Mouse (Mus musculus): ENCODE results near the gene Esrrb.

Esrrb gene

DNA sequence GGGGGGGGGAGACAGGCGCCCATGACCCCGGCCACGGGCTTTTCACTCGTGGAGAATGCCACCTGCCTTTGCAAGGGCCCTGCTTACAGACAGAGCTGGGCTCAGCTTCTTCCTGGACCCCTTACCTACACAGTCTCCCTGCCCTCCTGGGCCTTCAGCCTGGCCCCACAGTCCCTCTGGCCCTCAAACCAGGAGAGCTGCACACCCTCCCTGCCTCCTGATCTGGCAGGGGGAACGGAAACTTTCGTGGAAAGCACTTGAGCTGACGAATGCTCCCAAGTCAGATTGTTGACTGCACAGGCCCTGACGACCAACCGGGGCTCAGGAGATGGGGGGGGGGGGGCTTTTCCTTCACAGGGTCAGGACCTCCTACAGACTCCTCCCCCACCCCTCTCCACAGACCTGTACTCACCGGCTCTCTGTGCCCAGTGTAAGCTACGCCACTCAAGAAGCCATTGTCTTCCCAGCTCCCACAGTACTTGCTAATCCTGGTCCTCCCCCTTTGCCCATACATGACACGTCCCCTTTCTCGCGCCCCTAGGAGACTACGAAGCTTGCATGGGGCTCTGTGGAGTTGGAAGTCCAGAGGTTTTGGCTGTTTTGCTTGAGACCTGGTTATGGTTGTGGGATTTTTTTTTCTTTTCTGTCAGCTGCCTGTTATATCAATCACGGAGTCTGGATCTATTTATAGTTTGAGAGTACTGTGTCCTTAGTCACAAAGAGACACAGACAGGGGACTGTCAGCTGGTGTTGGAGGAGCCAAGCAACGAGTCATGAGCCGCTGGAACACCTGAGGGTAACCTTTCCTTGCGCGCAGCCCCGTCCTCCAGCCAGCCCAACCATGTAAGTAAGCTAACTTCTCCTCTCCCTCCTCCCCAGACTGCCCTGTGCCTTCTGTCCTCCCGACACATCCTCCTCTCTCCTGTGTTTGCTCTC lies at the start of gene Esrrb:
TSS of gene Esrrb (plus strand) at position 422 of the 936 bp plus-strand sequence.
- no peak for DNase-seq (ENCODE audit: low read depth, low spot score)

DNA sequence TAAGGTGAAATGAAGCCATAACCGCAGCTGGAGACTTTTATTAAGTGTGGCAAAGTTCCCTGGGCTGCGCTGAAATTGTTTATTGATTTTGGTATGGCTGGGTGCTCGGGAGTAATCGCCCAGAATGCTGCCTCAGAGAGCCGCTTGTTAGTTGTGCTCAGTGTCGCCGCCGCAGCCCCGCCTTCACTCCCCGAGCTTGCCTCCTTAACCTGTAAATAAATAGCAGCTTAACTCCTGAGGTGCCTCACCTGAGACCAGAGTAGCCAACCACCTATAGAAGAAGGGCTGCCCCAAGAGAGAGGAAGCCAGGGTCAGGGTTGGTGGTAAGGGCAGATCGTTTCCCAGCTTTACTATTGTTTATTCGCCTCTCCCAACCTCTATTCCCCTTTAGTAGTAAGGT lies 40.3 kb upstream of the Esrrb start:
- DNase-seq (ENCODE audit: low read depth, low spot score): no peak

DNA sequence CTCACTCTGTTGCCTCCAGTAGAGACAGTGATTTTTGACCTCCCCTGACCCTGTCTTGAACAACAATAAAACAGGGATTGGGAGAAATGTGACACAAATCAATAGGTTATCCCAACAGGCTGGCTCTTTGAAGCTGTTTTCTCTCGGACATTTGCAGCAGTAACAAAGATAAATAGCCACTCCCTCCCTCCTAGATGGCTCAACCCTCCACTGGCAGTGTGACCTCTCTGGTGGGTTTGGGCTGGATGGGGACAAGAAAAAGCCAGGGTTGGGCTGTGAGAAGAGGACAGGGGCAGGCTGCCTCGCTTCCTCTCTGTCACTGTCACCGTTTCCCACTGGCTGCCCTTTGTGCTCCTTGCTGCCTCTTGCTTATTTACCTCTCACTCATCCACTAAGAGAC lies 36.6 kb upstream of the Esrrb start:
- no peak for DNase-seq (ENCODE audit: low read depth, low spot score)

DNA sequence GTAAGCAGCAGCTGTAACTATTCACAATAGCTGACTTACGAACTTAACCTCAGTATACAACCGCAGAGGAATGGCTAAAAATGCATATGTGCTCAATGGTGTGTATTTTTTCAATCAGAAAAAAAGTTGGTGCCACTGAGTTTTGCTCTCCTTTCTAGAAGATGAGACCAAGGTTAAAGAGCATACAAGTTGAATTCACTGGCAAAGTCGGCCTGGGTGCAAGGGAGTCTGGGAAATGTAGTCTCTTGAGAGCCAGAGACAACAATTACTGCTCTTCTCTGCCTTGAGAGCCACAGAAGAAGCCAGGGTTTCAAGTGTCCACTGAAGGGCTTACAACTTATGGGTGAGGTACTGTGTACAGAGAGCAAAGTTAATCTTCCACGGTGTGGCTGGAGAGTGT lies 31.1 kb upstream of the Esrrb start:
- no peak for DNase-seq (ENCODE audit: low read depth, low spot score)

DNA sequence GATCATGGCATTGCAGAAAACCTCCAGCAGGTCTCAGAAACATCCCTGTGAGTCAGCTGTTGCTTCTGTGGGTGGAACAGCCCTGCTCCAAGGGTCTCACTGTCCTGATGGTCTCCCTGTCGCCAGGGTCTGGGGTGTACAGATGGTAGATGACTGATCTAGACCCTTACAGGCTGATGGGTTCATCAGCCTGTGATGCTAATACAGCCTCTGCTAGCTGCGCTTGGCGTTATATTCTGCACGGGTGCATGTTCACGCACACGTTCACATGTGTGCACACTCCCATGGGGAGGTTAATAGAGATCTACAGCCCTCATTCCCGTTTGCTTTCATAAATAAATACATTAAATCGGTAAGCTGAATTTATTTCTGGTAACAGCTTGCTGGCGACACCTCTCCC lies 30.2 kb upstream of the Esrrb start:
- DNase-seq (ENCODE audit: low read depth, low spot score): no peak

DNA sequence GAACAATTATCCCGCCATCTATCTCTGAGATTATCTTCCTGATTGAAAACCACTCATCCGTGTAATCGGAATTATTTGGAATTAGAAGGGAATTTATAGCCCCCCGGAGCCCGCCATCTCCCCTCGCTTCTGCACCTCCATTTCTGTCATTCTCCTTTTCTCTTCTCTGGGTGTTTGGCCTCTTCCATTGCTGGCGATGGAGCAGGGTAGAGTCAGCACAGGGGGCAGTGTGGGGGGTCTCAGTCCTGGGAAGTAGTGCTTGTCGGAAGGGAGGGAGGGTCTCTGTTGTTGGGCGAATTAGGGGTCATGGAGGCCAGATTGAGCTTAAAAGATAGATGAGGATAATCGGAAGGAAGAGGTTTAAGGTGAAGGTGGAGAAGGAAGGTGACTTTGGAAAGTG lies 29.7 kb upstream of the Esrrb start:
- no peak for DNase-seq (ENCODE audit: low read depth, low spot score)

DNA sequence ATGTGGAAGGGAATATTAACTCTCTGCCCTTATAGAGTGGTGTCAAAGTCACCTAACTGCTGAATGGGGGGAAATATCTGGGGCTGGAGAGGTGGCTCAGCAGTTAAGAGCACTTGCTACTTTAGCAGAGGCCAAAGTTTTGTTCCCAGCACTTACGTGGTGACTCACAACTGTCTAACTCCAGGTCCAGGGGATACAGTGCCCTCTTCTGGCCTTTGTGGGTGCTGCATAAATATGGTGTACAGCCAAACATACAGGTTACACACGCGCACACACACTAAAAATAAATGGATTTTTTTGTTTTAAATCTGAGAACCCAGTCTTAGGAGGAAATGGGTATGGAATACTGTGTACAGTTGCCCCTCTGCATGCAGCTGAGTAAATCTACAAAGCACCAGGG lies 24.7 kb upstream of the Esrrb start:
- no peak for DNase-seq (ENCODE audit: low read depth, low spot score)

DNA sequence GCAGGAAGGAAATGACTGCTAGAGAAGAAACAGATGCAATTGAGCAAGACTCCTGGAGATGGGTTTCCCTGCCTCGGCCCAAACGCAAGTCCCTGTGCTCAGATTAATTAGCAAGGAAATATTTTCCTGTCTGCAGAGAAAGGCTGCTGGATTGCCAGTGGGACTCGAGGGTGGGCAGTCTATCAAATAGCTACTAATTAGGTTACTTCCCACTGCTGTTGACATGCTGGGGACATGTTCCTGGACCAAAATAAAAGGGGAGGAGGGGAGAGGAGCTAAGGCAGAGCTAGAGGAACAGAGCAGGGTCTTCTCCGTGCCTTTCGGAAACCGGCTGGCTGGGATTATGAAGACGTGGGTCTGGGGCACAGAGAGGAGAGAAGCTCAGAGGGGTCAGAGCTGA lies 24.0 kb upstream of the Esrrb start:
- DNase-seq (ENCODE audit: low read depth, low spot score): no peak

DNA sequence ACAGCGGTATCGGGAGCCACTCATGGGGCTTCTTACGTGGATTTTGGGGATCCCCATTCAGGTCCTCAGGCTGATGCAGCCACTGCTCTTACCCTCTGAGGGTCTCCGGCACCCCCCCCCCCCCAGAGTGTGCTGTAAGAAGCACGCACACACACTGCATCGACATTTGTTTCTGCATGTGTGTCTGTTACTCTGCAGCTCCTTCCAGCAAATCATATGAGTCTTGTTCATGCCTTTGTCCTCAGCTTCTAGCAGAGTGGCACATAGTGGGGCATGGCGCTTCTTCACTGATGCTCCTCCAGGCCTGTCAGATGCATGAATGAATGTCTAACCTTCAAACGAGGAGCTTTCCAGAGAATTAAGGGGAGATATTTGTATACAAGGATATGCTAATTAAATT lies 11.4 kb upstream of the Esrrb start:
- no peak for DNase-seq (ENCODE audit: low read depth, low spot score)

DNA sequence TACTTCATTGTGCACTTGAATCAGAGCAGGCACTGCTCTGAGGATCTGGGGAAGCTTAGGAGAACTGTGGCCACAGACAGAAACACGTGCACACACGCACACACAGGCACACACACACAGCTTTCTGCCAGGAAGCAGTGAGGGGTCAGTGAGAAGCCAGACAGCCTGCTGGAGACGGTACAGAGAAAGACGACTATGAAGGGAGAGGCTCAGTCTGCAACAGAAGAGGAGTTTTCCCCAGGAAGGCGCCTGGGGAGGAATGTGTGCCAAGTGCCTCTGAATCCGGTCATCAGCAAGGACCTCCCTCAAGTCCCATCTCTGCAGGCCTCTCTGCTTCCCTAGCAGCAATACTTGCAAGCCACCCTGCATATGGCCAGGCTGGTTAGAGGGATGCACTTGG lies 1.5 kb upstream of the Esrrb start:
- DNase-seq (ENCODE audit: low read depth, low spot score): no peak

DNA sequence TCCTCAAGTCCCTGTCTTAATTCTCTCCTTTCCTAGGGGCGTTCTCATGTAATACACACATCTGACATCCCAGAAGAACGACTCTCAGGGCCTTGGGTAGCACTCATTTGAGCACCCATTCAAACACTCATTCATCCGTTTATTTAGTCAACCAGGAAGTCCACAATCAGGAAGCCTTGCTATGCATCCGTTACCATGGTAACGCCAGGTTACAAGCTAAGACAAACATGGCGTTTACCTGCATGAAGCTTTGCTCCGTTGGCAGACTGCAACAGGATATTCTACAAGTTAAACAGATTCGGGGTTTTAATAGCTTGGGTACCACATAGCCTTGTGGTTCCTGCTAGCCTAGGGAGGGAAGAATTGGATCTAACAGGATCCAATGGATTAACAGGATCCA lies 1.0 kb upstream of the Esrrb start:
- DNase-seq (ENCODE audit: low read depth, low spot score): no peak

DNA sequence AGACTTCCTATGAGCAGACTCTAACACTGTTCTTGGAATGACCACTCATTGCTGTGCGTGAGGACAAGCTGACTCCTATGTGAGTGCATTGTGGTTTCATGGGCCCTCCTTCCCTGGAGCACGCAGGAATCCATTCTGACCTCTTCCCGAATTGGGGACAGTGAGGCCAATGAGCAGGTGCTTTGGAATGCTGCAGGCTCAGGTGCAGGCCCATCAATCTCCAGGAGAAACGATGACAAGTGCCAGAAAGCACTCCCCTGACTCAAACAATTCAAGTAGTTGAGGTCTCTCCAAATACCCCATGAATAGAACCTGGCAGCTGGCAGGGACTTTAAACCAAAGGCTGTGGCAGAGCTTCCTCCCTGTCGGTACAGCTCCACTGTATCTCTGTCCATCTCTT lies 3.4 kb downstream of the Esrrb start:
- DNase-seq (ENCODE audit: low read depth, low spot score): no peak

DNA sequence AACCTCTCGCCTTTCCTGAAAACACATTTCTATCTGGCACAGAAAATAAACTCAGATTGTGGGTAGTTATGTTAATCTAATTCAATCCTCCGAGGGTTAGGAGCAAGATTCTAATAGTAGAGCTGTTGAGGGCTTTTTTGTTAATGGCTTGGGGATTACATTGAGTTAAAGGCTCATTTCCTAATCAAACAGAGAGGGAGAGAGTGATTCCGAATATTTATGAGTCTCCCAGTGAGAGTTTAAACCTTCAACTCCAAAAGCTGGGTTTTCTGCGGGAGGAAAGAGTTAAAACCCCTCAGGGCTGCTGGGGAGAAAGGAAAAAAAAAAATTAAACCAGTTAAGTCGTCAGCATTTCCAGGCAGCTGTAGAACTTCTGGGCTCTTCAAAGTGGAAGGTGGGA lies 3.8 kb downstream of the Esrrb start:
- no peak for DNase-seq (ENCODE audit: low read depth, low spot score)

DNA sequence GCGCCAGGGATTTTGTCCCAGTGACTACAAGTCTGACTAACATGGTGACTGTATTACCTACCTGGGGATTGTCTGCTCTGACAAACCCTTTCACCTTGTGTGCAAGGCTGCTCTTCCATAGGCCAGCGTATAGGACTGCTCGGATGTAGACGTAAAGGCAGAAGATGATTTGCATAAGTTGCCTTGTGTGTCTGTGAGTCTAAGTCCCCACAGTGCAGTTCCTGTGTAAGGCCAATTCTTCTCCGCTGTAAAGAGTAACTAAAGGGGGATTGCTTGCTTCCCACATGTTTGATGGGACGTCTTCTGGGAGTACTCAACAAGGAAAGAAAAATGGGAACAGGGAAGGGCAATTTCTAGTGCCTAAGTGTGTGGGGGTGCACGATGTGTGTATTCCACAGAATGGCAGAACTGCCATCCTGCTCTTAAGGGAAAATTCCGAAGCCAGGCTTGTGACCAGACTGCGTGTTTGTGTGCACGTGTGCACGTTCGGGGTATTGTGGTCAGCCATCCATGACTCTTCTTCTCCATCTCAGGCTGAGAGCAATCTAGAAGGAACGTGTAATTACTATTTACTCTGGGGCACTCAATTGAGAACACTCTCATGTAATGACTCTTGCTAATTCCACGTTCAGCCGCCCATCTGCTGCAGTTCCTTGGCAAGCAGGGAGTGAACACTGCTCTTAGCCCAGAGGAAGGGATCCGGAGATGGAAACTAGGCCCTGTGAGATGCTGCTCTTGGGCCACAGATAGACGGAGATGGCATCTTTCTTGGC lies 9.9 kb downstream of the Esrrb start:
- no peak for DNase-seq (ENCODE audit: low read depth, low spot score)

DNA sequence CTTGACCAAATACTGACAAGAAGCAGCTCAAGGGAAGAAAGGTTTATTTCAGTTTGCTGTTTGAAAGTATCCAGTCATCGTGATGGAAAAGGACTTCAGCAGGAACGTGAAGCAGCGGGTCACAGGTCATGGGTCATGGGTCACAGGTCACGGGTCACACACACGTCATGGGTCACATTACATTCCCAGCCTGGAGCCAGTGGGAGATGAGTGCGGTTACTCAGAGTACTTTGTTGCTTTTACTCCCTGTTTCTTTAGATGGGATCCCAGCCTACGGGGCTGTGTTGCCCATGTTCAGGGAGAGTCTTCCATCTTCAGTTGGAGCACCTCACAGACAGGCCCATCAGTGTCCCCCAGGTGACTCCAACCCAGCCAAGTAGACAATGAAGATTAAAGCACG lies 13.4 kb downstream of the Esrrb start:
- no peak for DNase-seq (ENCODE audit: low read depth, low spot score)

DNA sequence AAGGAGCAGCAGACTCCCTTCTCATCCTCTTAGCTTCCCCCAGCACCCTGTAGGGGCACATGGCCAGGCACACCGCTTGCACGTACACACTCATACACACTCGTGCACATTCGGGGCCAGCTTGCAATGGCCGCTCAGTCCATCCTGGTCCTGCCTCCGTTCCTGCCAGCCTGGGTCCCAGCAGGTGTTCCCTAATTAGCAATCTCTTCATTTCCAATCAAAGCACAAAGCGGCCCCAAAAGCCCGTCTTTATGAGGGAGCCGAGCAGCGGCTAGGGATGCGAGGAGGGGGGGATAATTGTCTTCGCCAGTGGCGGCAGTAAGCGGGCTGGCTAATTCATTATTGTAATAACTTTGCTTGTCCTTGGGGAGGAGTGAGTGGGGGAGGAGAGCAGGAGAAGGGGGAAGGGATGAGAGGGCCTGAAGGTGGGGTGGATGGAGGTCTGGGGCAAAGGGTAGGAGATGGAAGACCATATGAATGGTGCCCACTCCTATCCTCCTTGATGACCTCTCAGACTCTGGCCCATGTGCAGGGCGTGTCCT lies 18.8 kb downstream of the Esrrb start:
- peak; percentile 48 for DNase-seq (ENCODE audit: low read depth, low spot score)

DNA sequence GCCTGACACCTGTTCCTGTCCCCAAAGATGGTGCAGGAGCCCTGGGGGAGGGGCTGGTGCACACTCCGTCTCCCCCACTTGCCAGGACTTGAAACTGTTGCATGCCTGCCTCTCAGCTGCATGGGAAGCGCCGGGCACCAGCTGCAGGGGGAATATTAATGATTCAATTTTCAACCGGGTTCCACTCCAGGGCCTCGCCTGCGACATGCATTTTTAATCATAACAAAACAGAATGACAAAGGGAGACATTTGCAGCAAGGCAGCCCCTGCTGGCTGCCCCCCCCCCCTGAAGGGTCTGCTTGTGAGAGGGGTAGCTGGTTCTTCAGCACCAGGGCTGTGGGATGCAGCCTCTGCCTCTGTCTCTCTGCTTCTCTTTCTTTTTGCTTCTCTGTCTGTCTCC lies 22.9 kb downstream of the Esrrb start:
- no peak for DNase-seq (ENCODE audit: low read depth, low spot score)

DNA sequence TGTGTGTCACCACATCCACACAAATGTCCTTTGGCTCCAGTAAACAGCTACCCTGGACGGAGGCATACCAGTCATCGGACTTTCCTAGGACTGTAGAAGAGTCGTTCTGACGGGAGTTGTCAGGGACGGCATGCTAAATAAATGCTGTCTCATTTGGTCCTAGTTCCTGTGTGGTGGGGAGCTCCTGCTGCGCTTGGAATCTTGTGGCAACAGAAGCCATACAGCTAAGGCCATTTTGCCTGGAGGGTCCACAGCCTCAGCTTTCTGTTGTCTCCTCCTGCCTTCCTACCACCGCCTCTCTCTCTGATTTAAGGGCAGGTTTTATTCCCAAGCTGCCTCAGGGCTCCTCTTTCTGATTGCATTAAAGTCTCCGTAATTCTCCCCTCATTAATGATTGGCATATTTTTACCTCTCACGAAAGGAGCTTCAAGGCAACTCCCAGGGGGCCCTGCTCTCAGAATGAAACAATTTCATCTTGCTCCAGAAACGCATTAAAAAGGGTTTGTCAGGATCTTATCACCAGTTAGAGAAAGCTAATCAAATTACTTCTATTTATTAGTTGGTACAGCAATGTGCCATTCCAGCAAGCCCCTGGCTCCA lies 26.9 kb downstream of the Esrrb start:
- DNase-seq (ENCODE audit: low read depth, low spot score): no peak

DNA sequence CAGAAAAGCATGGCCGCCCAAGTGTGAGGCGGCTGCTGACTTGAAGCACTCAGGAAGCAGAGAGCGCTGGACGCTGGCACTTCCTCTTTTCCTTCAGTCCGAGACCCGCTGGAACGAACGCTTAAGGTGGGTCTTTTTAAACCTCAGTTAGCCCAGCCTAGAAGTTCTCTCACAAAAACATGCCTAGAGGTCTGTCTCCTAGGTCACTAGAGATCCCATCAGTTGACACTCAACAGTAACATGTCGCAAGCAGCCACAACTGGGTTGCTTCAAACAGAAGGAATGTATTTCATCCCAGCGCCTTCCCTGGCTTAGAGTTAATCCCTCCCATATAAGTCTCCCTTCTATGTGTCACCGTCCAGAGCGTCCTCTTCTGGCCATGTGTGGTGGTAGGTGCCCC lies 33.9 kb downstream of the Esrrb start:
- DNase-seq (ENCODE audit: low read depth, low spot score): no peak

DNA sequence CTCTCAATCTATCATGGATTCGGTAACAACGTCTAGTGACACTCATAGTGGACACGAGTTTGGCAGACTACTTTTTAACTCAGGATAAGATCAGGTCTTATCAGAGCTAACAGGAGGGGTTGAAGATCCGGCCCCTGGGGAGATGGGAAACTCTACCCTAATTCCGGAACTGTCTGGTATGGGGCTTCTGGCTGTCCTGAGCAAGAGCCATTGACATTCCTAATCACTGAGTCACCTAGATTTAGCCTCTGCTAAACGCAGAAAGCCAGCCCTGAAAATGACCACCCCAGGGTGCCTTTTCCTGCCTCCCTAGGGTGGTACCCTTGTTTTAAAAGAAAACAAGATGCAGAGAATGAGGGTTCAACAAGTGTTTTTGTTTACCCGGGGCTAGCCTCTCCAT lies 34.4 kb downstream of the Esrrb start:
- DNase-seq (ENCODE audit: low read depth, low spot score): no peak

DNA sequence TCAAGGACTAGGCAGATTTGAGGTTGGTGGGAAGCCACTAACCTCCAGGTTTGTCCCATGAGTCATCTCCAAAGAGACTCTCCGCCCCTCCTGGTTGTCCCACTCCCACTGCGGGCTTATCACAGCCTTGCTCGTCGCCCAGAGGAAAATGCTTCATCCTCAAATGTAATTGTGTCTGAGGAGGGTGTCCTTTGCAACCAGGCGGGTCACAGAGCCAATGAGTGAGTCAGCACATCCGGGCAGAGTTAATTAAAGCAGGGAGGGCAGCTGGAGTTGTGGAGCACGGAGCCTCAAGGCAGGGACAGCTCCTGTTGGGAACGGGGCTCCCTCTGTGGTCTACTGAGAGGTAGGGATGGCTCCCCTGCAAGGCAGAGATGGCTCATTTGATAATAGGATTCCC lies 37.8 kb downstream of the Esrrb start:
- no peak for DNase-seq (ENCODE audit: low read depth, low spot score)

DNA sequence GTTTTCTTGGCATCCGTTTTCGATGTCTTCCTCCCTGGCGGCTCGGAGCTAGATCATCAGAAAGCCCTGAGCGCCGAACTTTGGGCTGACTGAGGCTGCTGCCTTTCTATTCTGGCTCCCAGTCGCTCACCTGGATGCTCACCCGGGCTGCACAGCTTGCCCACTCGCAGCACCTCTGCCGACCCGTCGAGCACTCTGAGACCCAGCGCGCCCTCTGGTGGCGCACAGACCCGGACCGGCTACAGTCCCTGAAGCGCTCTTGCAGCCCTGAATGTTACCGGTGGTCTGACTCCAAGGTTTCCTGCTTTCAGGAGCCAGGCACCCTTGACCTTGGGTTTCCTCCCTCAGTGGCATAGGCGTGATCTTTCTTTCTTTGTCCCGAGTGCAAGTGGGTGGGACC lies 41.8 kb downstream of the Esrrb start:
- DNase-seq (ENCODE audit: low read depth, low spot score): peak; percentile 69
